8 mouse cellular contexts compared by ENCODE assay signal in genomic region chr12:95491806-95492436, GRCm38 (mm10).
A peak's percentile ranks its signal among the peaks of the same experiment; 100 is the strongest.
DNase-seq lines count a peak whose midpoint lies in the region; ATAC-seq and TF ChIP-seq lines count a peak whose summit lies in the region.
"Not testable (repeated sequence)": the region's sequence is repeated elsewhere in the genome, so short reads cannot be mapped to it uniquely, and the experiment has no call there.

No protein-coding gene starts in this region.

- in situ Hi-C loops in Patski (cut with MboI; ENCODE audit: low pct_unique_long_range_greater_than_20kb) = not testable (repeated sequence)

- not testable (repeated sequence) for H3K9me3 ChIP-seq in embryonic facial prominence, embryonic 10.5 days

- POLR2A ChIA-PET in Patski (lab: Charles Lee) = not testable (repeated sequence)

- WGBS in embryonic facial prominence, embryonic 10.5 days = 44% methylated on average over 3 of the region's 3 CpGs

- H3K27me3 ChIP-seq in Patski; embryonic facial prominence, embryonic 10.5 days (replicated peaks; ENCODE audit: low read depth, poor library complexity, severe bottlenecking): not testable (repeated sequence)

- intact Hi-C loops in heart, postnatal 36 days (cut with DNase I) = not testable (repeated sequence)

- CTCF ChIA-PET in Patski (lab: Charles Lee) = interaction anchor here (0.9 kb wide), 1 partner anchor 10 kb away, joined by 3 read pairs; no protein-coding TSS in a partner anchor

- DNase-seq in 3T3-L1 (ENCODE audit: low read depth, low spot score) = peak; percentile 90
- DNase-seq in Patski (ENCODE audit: low read depth, low spot score) = not testable (repeated sequence)
- DNase-seq in embryonic facial prominence, embryonic 10.5 days (ENCODE audit: low spot score) = peak; percentile 30
- DNase-seq in fibroblast of lung, adult 2 months (ENCODE audit: low read depth) = peak; percentile 40
- DNase-seq in gastrocnemius, postnatal 25 days = peak; percentile 16
- peak; percentile 5 for DNase-seq in heart, adult 8-10 months (ENCODE audit: low spot score)
- DNase-seq in heart, postnatal 36 days = peak; percentile 2 to 9
- peak; percentile 8 for DNase-seq in urinary bladder, postnatal 14 days (ENCODE audit: low spot score)

- H3K27ac ChIP-seq in embryonic facial prominence, embryonic 10.5 days (replicated peaks) = not testable (repeated sequence)

- not testable (repeated sequence) for H3K36me3 ChIP-seq in embryonic facial prominence, embryonic 10.5 days (replicated peaks)

- not testable (repeated sequence) for H3K4me3 ChIP-seq in embryonic facial prominence, embryonic 10.5 days

- H3K4me1 ChIP-seq in embryonic facial prominence, embryonic 10.5 days = not testable (repeated sequence)

- not testable (repeated sequence) for TF ChIP-seq CTCF in Patski (IDR thresholded peaks at IDR 0.05)

- ATAC-seq in Patski = peak; percentile 54
